Mouse (Mus musculus): Measurements from ENCODE around the gene Gm44511.
"Not testable (repeated sequence)": the region's sequence is repeated elsewhere in the genome, so short reads cannot be mapped to it uniquely, and the experiment has no call there.

The Gm44511 gene

DNA sequence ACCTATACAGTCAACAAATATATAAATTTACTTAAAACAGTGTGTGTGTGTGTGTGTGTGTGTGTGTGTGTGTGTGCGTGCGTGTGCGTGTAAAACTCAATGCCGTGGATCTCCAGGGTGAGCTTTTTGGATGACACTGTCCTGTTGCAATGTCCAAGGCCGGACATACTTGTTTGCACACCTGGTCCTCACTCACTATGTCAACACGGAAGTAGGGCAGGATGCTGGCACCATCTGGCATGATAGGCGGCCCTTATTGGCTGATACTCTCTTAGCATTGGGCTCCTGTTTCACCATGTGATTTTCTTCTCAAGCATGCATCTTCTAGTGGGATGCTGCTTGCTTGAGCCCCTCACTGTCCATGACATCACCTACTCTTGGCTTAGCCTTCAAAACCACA lies 13.8 kb upstream of the Gm44511 start:
- DNase-seq = peak; percentile 21

DNA sequence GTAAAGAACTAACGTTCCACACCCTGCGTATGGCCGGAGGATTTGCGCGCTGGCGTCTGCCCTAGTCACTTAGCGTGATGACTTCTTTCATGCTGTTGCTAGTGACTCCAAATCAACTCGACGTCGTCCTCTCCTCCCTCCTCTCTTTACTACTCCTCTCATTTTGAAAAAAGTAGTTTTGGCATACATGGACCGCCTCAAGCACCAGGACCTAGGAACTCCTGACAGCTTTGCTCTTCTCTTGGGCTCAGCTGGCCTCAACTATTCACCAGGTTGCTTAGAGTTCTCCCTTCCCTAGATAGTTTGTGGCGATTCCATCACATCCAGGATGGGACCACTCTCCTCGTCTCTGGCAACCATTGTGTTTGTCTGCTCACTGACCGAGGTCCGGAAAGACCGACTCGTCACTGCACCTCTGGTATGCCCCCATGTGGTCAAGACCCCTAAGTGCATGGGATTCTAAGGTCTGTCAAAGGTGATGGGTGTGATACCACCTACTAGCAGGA lies 13.2 kb upstream of the Gm44511 start:
- DNase-seq = peak; percentile 83

DNA sequence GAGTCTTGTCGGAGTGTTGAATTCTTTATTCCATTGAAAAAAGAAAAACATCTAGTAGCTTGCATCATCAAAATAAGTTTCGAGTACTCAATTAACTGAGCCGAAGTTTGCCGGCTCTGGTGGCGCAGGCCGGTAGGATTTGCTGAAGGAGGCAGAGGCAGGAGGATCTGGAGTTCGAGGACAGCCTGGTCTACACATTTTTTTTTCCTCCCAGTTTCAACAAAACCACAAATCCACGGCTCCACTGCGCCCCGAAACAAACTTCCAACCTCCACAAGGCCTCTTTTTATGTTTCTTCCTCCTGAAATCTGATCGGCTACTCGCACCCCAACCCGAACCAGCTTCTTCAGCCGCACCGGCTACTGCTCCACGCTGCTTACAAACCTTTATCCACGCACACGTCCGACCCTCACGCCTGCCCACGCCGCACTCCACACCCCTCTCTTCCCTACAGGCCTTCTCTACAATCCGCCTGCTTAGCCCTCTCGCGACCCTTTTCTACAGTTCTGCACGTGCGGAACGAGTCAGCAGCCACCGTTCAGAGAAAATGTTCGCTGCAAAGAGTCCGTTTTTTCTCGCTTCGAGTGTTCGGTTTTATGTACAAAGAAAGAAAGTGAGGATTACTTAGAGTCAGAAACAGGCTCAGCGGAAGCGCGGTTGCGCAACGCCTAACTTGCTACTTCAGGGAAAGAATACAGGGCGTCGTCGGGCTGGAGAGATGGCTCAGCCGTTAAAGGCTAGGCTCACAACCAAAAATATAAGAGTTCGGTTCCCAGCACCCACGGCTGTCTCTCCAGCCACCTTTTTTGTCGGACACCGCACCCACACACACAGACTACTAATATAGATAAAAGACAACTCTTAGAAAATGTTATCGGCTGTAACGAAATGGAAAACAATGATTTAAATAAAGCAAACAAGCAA lies 12.5 kb upstream of the Gm44511 start:
- DNase-seq = peak; percentile 82

DNA sequence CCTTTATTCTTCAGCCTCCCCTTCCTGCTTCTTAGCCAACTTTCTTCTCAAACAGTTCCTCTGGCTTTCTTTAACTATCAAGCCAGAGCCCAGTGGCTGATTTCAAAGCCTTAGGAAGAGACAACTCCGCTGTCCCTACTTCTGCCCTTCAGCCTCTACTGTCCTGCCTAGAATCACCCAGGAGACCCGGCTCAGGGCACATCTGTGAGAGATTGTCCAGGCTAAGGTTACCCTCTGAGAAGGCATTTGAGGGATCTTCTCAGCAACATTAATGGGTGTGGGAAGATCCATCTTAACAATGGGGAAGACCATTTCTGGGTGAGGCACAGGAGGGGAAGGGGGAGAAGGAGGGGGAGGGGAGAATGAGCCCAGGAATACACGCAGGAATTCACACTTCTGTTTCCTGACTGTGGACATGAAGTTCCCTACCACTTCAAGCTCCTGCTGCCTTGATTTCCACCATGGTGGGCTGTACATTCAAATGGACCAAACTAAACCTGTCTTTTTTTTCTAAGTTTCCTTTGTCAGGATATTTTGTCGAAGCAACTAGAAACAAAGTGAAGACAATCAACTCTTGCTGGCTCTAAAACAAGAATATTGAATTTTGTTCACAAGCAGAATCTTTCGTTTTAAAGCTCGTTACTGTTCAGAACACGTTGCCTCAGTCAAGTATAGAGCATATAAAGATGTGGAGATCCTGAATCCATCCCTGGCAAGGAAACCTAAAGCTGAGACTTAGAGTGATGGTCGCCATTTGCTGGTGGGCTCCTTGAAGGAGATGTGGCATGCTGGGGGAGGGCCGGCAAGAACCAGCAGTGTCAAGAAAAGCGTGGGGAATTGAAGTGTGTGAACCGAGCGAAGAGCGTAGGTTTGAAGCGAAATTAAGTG lies 11.6 kb upstream of the Gm44511 start:
- DNase-seq = peak; percentile 18

DNA sequence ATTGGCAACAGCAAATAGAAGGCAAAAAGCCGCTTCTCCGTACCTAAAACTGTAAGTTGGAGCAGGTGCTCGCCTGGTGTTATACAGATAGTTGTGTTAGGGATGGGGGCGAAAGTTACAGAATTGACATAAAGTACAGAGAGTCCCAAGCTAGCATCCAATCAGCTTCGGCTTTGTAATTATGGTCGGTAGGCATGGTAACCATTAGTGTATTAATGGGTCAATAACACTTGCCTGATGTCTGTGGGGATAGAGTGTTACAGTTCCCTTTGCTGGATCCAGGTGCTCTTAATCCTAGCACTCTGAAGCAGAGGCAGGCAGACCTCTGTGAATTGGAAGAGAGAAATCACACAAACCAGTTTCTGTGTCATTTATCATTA lies 10.8 kb upstream of the Gm44511 start:
- DNase-seq = no peak

DNA sequence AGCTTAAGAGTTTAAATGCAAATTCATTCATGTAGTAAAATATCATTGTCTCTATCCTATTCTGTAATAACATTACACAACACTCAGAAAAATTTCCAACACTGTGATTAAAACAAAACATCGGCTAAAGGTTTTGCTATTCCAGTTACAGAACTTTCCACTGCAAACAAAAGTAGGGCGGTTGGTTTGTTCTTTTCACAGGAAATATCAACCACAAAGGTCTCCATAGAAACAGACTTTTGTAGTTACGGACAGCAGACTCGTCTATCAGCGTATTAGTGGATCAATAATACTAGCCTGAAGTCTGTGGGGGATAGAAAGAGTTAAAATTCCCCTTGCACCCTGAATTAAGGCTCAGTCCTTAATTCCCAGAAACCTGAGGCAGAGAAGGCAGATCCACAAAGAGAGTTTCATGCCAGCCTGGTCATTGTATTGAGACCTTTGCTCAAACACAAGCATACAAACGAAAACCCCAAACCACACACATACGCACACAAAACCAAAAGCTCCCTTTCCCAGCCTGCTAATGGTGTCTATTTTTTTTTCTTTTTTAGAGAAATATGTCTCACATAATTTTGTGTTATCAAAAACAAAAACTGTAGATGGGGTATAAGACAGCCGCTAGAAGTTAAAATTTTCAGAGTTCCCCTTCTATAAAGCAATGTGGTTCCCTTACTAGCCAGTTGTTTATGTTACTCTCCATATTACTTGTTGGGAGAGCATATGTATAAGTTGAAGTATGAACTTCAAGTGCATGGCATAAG lies 10.3 kb upstream of the Gm44511 start:
- no peak for DNase-seq

DNA sequence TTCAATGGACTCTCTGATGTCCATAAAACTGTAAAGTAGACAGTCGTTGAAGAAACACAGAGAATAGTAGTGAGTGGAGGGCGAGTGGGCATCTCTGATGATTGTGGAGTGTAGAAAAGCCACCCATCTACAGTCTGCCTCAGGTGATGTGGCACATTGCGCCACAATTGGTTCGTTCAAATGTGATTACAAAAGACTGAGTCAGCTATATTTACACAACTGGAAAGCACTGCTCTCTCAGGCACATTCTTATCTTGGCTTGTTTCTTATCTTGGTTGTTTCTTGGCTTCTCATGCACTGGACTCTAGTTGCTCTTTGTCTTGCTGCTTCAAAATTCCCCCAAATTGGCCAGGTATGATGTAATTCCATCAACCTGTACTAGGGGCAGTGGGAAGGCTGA lies 9.5 kb upstream of the Gm44511 start:
- DNase-seq = no peak

DNA sequence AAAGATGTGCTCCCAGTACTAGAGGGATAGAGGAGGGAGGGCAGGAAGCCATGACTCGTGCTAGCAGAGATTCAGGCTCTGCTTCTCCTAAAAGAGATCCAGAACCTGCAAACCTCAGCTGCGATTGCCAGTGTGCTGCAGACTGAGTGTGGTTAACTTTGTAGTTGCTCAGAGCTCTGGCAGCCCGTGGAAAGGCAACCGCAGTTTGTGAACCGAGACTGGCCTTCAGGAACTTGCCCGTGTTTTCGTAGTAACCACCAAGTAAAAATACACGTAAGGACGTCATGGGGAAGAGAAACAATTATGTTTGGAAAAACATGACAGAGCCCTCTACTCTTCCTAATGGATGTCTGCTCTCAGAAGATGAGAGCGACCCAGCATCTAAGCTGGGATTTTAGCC lies 6.9 kb upstream of the Gm44511 start:
- DNase-seq = no peak

DNA sequence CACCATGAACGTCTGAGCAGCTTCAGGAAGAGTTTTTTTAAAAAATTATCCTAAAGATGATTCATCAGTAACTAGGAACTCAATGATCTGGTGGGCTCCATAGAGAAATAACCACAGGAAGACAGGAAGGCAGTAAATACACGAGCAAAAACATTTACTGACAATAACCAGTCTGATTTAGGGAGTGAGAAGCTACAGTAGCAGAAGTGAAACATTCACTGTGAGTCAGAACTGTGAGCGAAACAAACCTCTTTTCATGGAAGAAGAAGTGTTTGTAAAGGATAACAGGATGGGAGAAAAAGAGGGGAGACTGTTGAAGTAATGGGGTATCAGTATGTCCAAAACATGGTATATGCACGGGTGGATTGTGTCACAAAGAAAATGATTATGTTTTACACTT lies 3.7 kb upstream of the Gm44511 start:
- no peak for DNase-seq

DNA sequence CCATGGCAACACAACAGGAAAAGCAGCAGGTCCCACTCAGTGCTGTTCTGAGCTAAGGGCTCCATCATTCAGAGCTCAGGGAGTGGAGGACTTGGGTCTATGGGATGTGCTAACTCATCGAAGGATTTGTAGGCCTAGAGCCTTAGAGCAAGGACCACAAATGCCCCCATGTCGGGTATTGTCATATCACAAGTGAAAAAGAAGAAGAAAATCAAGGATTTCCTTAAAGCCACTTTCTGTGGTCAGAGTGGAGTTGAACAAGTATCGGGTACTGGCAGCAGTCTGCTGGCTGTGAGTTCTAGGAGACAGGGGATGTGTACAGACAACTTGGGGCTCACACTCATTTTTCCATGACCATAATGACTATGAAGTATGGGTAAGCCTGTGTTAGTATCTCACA lies 666 bp upstream of the Gm44511 start:
- no peak for DNase-seq

DNA sequence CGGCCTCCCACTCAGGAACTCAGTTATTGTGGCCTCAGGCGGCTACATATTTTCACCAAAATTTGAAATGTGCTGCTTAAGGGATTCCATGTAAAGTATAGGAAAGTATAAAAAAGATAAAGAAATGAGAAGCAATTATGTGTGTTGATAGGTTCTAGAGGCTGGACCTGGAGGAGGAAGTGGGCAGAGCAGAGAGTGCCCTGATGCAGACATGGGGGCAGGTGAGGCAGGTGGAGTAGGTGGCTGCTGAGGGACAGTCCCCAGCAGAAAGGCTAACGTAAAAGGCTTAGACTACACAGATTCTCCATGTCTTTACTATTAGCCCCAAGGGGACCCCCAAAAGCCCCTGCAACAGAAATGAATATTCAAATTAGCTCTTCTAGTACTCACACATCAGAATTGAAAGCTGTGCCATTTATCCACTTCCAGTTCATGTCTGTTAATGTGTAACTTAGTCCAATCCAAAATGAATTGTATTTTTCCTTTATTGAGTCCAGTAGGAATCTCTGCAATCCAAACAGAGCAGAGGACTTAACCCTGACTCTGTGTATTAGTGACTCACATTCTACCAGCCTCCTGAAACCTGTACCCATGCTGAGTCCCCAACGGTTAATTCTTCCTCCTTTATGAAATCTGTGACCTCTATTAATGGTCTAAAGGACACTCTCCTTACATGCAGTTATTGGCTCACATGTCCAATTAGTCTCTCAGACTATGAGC lies 7.9 kb downstream of the Gm44511 start:
- no peak for DNase-seq

DNA sequence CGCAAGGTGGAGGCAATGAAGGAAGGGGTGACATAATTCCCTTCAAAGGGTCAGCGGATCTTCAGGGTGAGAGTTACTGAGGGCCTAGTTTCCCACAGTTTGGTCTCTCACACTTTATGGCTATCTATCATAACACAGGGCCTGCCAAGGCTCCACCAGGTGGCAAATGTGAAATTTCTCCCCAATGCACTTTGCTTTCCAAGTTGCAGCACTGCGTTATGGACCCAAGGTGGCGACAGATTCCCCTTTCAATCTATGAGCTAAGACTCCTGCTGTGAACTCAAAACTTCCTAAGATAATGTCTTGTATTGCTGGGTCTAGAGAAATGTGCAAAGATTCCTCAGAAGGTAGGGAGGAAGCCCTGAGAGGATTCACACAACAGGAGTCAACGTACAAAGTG lies 17.6 kb downstream of the Gm44511 start:
- DNase-seq = no peak

DNA sequence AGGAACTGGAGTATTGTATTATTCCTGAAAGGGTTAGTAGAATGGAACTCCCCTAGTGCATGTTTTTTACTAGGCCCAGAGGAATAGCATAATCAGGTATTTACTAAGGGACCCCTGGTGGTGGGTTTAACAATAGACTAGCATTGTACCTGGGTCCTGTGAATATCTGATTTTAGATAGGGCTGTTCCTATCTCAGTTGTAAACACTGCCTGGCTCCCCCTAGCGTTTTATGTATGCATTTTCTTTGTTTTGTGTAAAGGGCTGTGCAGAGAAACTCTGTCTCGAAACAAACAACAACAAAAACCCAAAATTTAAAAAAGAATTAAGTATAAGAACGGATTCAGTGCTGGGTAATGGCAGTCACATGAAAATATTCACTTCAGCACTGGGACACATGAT lies 19.1 kb downstream of the Gm44511 start:
- DNase-seq = no peak

DNA sequence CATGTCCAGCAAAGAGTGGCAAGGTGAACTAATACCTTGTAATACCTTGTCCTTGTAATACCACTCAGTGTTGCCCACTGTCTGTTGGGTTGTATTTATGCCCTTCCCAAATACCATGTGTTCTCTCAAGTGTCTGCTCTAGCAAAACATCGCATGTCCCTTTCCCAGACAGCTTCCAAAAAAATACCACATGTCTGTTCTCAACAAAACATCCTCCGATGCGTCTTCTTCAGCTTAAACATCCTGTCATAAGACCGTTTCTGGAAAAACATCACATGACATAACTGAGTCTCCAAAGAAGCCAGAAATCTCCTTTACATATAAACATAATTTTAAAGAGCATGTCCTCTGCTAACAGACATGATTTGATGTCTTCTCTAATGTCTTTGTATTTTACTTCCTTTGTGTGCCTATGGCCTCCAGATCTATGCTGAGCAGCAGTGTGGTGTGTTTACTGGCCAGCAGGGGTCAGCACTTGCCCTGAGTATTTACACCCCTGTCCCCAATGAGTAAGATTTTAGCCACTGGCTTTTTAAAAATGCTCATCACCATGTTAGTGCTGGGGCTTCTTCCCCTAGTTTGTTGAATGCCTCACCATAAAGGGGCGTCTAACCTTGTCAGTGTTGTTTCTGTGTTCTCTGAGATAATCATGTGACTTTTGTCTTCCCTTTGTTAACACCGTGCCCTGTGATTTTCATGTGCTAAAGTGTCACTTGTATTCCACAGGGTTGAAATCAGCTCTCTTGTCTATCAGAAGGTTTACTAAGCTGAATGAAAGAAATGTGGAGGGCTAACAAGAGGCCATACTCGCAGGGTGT lies 21.1 kb downstream of the Gm44511 start:
- peak; percentile 32 for DNase-seq

DNA sequence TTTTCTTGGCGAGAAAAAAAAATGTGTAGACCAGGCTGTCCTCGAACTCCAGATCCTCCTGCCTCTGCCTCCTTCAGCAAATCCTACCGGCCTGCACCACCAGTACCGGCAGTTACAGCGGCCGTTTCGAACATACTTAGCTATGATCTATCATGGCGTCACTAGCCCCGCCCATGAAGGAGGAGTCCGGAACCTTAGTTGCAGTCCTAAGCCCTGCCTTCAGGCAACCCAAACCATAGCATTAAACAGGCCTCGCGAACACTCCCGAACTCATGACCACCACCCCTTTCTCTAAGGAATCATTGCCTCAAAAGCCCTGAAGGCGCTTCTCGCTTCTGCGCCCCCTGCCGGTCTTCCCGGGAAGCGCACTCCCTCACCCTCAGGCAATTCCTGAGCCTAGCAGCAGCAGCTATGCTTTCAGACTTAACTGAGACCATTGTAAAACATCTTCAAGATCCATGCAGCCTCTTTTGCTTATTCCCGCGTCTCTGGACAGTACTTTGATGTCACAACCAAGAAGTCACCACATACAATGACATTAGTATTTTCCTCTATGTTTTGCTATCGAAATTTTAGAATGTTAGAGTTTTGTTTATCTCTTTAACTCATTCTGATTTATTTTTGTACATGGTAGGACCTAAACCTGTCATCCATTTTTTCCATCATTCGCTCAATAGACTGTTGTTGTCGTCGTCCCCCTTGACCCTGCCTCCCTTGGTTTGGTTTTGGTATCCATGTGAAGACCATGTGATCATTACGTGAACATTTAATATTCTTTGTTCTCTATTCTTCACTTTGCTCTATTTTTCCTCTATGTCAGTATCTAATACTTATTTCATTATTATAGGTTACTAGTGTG lies 22.9 kb downstream of the Gm44511 start:
- peak; percentile 95 for DNase-seq

DNA sequence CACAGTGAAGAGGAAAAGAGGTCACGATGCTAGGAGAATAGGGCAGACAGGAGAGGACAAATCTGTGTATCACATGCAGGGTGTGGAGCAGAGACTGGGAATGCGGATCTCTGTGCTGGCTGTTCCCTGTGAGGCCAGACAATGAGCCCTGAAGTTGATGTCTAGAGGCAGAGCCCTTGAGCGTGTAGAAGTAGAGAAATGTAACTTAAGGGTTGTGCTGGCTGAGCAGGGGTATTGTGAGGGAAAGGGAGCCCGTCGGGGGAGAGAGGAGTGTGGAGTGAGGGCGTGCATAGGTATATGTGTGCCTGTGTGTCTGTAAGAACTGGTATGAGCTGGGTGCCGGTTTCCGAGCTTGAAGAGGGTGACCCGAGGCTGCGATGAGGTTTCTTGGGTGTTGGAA lies 23.6 kb downstream of the Gm44511 start:
- DNase-seq = no peak

DNA sequence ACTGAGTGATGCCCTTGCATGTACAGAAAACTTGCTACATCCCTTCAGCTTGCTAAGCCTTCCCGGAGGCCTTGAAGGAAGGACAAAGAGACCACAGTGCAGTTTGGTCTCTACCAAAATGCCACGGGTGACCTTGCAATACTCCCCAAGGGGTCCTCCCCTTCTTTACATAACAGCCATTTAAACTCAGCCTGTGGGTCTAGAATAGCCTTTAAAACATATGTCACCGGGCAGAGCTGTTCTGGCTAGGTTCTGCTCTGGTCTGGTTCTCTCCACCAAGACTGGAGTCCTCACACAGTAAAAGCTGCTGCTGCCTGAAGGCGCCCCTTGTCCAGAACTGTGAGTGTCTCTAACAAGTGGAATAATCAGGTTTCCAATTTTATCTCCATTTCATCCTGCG lies 25.4 kb downstream of the Gm44511 start:
- not testable (repeated sequence) for DNase-seq

DNA sequence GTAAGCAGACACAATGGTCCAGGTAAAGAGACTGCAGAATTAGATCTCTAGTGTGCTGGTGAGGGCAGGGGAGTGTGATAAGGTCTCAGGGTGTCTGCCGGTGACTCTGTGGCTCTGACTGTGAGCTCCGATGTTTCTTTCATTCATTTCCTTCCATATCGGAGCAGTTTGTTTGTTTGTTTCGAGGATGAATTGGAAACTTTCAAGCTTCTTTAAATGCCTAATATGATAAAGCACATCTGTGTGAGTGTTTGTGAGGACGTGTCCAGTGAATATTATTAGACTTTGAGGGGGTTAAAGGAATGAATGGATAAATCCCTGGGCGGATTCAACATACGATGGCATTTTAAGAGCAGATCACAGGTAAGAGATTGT lies 26.2 kb downstream of the Gm44511 start:
- no peak for DNase-seq

DNA sequence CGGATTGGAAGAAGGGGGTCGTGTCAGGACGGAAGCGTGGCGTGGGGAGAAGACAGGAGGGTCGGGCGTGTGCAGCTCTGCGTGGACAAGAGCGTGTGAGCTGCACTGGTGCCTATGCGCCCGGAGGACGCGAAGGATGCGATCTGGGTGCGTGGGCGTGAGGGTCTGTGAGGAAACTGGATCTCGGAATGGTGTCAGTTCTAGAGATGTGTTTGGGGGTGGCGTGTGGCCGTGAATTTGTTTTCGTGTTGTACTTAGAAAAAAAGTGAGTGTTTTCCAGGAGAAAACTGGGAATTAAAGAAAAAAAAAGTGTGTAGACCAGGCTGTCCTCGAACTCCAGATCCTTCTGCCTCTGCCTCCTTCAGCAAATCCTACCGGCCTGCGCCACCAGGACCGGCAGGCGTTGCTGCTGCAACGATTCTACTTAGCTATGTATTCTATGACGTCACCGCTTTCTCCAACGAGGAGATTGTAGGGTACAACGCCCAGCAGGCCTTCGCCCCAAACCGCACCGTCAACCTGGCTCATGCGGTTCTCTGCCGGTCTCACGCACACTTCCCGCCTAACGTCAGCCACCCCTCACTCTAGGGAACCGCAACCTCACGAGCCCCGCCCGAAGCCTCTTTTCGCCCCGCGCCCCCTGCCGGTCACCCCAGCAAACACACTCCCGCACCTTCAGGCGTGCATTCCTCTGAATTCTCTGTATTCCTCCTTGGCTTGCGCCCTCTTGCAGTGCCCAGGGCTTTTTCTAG lies 26.8 kb downstream of the Gm44511 start:
- DNase-seq = peak; percentile 86

DNA sequence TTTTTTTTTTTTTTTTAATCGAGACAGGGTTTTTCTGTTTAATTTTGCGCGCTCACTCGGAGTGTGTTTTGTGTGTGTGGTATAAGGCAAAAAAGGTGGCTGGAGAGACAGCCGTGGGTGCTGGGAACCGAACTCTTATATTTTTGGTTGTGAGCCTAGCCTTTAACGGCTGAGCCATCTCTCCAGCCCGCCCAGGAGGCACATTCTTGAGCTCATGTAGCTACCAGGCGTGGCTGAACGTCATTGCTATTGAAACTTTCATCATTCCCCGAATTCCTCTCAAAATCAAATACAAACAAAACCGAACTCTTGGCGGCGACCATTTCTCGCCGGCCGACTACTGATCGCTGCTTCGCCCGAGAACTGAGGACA lies 27.4 kb downstream of the Gm44511 start:
- peak; percentile 75 for DNase-seq
